Mouse (Mus musculus): ENCODE measurements at regions not wholly inside any gene's neighbourhood (a gene's known extent, or its start where the extent isn't known, plus 50 kb on each side); places are given as distances from the start of the nearest gene placed in this dataset.

- WGBS, result 87% methylated on average over 7 of the region's 7 CpGs
- no peak overlapping the region for H3K4me3 ChIP-seq (ENCODE audit: control insufficient read depth, insufficient read depth, low read length)
- no peaks in the 10 kb centered on the region for H3K27me3 ChIP-seq (ENCODE audit: control insufficient read depth, insufficient read depth, low read length)
- TF ChIP-seq CTCF (IDR thresholded peaks at IDR 0.05; ENCODE audit: borderline replicate concordance, control insufficient read depth, extremely low read depth, insufficient read depth, low read length, poor library complexity), result no peak
- TF ChIP-seq POLR2A (IDR thresholded peaks at IDR 0.05; ENCODE audit: control insufficient read depth, extremely low read depth, insufficient read depth, low read length, poor library complexity), result no peak
- DNase-seq, result no peak
- H3K36me3 ChIP-seq (ENCODE audit: control insufficient read depth, insufficient read depth, low read length), result no peaks in the 10 kb centered on the region
- no peak overlapping the region for H3K27ac ChIP-seq (ENCODE audit: control insufficient read depth, insufficient read depth, low read length)
- H3K4me1 ChIP-seq (replicated peaks; ENCODE audit: control insufficient read depth, insufficient read depth, low read length), result no peaks in the 10 kb centered on the region
Measured at GRCm38 (mm10) chr12:77698088-77698487, 460.2 kb downstream of the Fut8 start.

- Histone ChIP-seq H3K36me3 (ENCODE audit: control insufficient read depth, insufficient read depth, low read length) (no peaks in the 10 kb centered on the region), H3K4me1 (replicated peaks; ENCODE audit: control insufficient read depth, insufficient read depth, low read length) (no peaks in the 10 kb centered on the region), H3K4me3 (ENCODE audit: control insufficient read depth, insufficient read depth, low read length) (no peak overlapping the region), H3K27ac (ENCODE audit: control insufficient read depth, insufficient read depth, low read length) (no peak overlapping the region), H3K27me3 (ENCODE audit: control insufficient read depth, insufficient read depth, low read length) (no peaks in the 10 kb centered on the region)
- 88% methylated on average over 2 of the region's 2 CpGs for WGBS
- DNase-seq, result no peak
- TF ChIP-seq CTCF (IDR thresholded peaks at IDR 0.05; ENCODE audit: borderline replicate concordance, control insufficient read depth, extremely low read depth, insufficient read depth, low read length, poor library complexity), result no peak
- no peak for TF ChIP-seq POLR2A (IDR thresholded peaks at IDR 0.05; ENCODE audit: control insufficient read depth, extremely low read depth, insufficient read depth, low read length, poor library complexity)
Measured at GRCm38 (mm10) chr12:77699896-77700605, 462.1 kb downstream of the Fut8 start.

GRCm38 (mm10) chr12:77715506-77715905 is 477.6 kb downstream of the Fut8 start:
- Histone ChIP-seq H3K27ac (ENCODE audit: control insufficient read depth, insufficient read depth, low read length) (no peak overlapping the region), H3K4me1 (replicated peaks; ENCODE audit: control insufficient read depth, insufficient read depth, low read length) (no peaks in the 10 kb centered on the region), H3K4me3 (ENCODE audit: control insufficient read depth, insufficient read depth, low read length) (no peak overlapping the region), H3K27me3 (ENCODE audit: control insufficient read depth, insufficient read depth, low read length) (no peaks in the 10 kb centered on the region), H3K36me3 (ENCODE audit: control insufficient read depth, insufficient read depth, low read length) (no peaks in the 10 kb centered on the region)
- no peak for DNase-seq
- WGBS, result 74% methylated on average over 7 of the region's 7 CpGs
- no peak for TF ChIP-seq POLR2A (IDR thresholded peaks at IDR 0.05; ENCODE audit: control insufficient read depth, extremely low read depth, insufficient read depth, low read length, poor library complexity)
- no peak for TF ChIP-seq CTCF (IDR thresholded peaks at IDR 0.05; ENCODE audit: borderline replicate concordance, control insufficient read depth, extremely low read depth, insufficient read depth, low read length, poor library complexity)

- Histone ChIP-seq H3K36me3 (ENCODE audit: control insufficient read depth, insufficient read depth, low read length) (no peaks in the 10 kb centered on the region), H3K27ac (ENCODE audit: control insufficient read depth, insufficient read depth, low read length) (no peak overlapping the region), H3K4me1 (replicated peaks; ENCODE audit: control insufficient read depth, insufficient read depth, low read length) (no peaks in the 10 kb centered on the region), H3K4me3 (ENCODE audit: control insufficient read depth, insufficient read depth, low read length) (no peak overlapping the region), H3K27me3 (ENCODE audit: control insufficient read depth, insufficient read depth, low read length) (no peaks in the 10 kb centered on the region)
- WGBS, result 85% methylated on average over 2 of the region's 2 CpGs
- TF ChIP-seq POLR2A (IDR thresholded peaks at IDR 0.05; ENCODE audit: control insufficient read depth, extremely low read depth, insufficient read depth, low read length, poor library complexity) (no peak), CTCF (IDR thresholded peaks at IDR 0.05; ENCODE audit: borderline replicate concordance, control insufficient read depth, extremely low read depth, insufficient read depth, low read length, poor library complexity) (no peak)
- no peak for DNase-seq
Measured at GRCm38 (mm10) chr12:77715979-77716378, 478.1 kb downstream of the Fut8 start.

- no peak for DNase-seq
- H3K4me3 ChIP-seq (ENCODE audit: control insufficient read depth, insufficient read depth, low read length), result no peak overlapping the region
- H3K36me3 ChIP-seq (ENCODE audit: control insufficient read depth, insufficient read depth, low read length), result no peaks in the 10 kb centered on the region
- no peak for TF ChIP-seq POLR2A (IDR thresholded peaks at IDR 0.05; ENCODE audit: control insufficient read depth, extremely low read depth, insufficient read depth, low read length, poor library complexity)
- no peaks in the 10 kb centered on the region for H3K4me1 ChIP-seq (replicated peaks; ENCODE audit: control insufficient read depth, insufficient read depth, low read length)
- no peak overlapping the region for H3K27ac ChIP-seq (ENCODE audit: control insufficient read depth, insufficient read depth, low read length)
- no peaks in the 10 kb centered on the region for H3K27me3 ChIP-seq (ENCODE audit: control insufficient read depth, insufficient read depth, low read length)
- 69% methylated on average over 4 of the region's 4 CpGs for WGBS
Measured at GRCm38 (mm10) chr12:77727766-77728165, 466.3 kb upstream of the Gm6657 start.

GRCm38 (mm10) chr12:77739047-77739760 is 454.8 kb upstream of the Gm6657 start:
- Histone ChIP-seq H3K4me3 (ENCODE audit: control insufficient read depth, insufficient read depth, low read length) (no peak overlapping the region), H3K27me3 (ENCODE audit: control insufficient read depth, insufficient read depth, low read length) (no peaks in the 10 kb centered on the region), H3K4me1 (replicated peaks; ENCODE audit: control insufficient read depth, insufficient read depth, low read length) (no peaks in the 10 kb centered on the region), H3K27ac (ENCODE audit: control insufficient read depth, insufficient read depth, low read length) (no peak overlapping the region), H3K36me3 (ENCODE audit: control insufficient read depth, insufficient read depth, low read length) (no peaks in the 10 kb centered on the region)
- TF ChIP-seq POLR2A (IDR thresholded peaks at IDR 0.05; ENCODE audit: control insufficient read depth, extremely low read depth, insufficient read depth, low read length, poor library complexity) (no peak), CTCF (IDR thresholded peaks at IDR 0.05; ENCODE audit: borderline replicate concordance, control insufficient read depth, extremely low read depth, insufficient read depth, low read length, poor library complexity) (no peak)
- WGBS, result 87% methylated on average over 6 of the region's 6 CpGs
- DNase-seq, result no peak
